Mouse (Mus musculus) c-Kit-positive CD71-negative TER-119-negative erythroid progenitor cells, embryonic 14.5 days (primary cell): ENCODE results near the gene Gm47955.
"Not testable (repeated sequence)": the region's sequence is repeated elsewhere in the genome, so short reads cannot be mapped to it uniquely, and the experiment has no call there.

Experiments
- DNase-seq: peaks from one replicate; pipeline ENCODE4 v3.0.0-alpha.2; 2013; ENCODE audit warnings: low read depth

Gm47955 gene

GRCm38 (mm10) chr1:82993947-82994346, 33.9 kb downstream of the Gm47955 start:
- DNase-seq, result no peak

DNA sequence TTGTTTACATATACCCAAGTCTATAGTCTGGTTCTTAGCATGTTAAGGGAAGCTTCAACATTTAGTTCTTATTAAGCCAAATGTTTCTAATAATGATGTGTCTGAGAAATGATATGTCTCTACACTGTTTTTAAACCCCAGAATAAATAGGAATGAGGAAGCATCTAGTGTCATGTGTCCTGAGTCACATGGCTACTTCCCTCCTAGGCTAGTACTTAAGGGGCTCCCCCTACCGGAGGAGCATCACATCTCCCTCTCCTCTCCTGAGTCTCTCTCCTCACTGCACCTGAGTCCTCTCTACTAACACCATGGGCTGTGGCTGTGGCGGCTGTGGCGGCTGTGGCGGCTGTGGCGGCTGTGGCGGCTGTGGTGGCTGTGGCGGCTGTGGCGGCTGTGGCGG, 40.2 kb downstream of the Gm47955 start, which contains the start of gene Gm47959:
Gene Gm47959 (plus strand): TSS at position 243 of the 400 bp plus-strand sequence.
- not testable (repeated sequence) for DNase-seq

DNA sequence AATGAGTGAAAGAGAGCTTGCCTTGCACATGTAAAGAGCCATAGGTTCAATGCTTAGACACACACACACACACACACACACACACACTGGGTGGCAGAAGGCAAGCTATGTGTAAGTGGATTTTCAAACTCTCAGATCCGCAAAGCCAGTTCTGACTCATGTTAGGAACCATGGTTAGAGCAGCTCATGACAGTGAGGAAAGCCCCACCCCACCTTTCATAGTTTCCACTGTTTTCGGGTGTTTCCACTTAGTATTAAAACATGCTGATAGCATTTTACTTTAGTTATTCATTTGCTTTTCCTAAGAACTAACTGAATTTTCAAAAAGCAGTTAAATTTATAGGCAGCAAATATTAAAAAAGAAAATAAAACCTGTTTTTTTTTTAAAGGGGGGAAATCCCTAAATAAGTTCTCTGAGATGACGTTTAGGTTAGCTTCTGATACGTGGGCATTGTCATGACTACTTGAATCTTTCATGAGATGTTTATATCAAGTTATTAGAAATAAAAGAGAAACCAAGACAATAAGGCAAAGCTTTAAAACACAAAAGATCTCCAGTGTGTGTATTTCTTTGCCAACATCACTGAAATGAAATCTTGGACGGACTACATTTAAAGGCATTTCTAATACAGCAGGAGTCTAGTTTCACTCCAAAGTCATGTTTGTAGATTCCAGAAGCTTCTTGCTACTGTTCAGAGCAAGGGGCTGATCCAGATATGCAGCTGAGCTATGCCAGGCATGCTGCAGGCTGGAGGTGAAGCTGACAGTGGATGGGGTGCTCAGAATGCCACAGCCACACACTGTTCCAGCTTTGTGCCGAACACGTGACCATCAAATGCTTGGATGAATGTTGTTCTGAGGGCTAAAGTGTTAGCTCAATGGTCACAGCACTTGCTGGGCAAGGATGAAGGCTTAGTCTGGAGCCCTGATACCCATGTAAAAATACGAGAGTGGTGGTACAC, 46.4 kb downstream of the Gm47955 start:
- DNase-seq, result no peak

DNA sequence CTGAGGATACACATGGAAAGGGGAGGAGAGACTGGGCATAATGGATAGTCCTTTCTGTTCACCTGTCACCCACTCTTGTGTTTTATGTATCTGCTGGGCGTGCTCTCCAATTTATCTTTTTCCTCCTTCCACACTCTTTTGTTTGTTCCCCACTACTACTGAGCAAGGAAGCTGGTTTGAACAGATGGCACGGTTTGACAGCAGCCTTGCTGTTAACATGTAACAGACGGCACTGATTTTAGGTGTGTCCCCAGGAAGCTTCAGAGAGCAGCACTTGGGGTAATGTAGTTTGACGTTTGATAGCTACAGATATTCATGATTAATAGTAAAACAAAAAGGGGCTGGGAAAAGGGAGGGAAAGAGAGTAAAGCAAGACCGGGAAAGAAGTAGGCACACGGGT, 47.4 kb downstream of the Gm47955 start:
- DNase-seq, result no peak
